Mouse (Mus musculus): ENCODE measurements around the gene Ofcc1. TPM values are rescaled to one million over a fixed set of nuclear protein-coding genes. Genes with fewer than 3 reads are reported as not detected.

The Ofcc1 gene
- total RNA-seq, 4 experiments from 2014 or later = not detected

GRCm38 (mm10) chr13:40243821-40244220 is 117.4 kb downstream of the Ofcc1 start:
- no peak for DNase-seq (ENCODE audit: low spot score in 2 of 2)

DNA sequence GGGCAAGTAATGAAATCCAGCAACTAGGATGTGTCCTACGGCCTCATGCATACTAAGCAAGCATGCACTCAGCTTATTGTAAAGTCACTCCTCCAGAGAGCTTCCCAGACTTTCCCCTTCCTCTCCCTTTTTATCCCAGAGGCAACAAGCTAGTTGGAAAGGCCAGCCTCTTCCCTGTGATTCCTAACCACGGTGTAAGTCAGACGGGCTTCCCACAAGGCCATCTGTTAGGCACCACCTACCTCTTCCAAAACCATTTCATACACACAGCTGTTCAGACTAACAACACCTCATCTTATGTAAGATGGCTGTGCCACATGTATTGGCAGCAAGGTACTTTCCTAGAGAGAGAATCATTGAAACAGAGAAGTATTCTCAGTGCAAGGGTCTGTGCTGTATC is 124.9 kb downstream of the Ofcc1 start:
- peak; percentile 5 to 19 for DNase-seq (ENCODE audit: low spot score in 2 of 2)

DNA sequence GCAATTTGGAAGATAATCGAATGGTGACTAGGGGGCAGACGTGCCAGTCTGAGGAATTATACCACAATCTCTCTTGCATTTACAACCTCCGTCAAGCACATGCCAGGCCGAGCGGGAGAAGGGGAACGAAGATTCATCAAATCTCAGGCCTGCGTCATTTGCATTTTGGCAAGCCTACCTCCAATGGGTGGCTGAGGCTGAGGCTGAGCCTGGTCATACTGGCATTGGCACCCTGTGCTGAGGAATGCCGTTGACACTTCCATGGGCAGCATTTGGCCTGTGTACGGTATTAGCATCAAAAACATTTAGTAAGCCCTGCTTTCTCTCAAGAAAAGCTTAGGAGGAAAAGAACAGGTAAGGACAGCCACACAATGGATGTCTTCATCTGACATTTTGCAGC is 152.9 kb downstream of the Ofcc1 start:
- DNase-seq (ENCODE audit: low spot score in 2 of 2) = no peak

GRCm38 (mm10) chr13:40181786-40182185 is 179.5 kb downstream of the Ofcc1 start:
- DNase-seq (ENCODE audit: low spot score in 2 of 2) = no peak

- DNase-seq (ENCODE audit: low spot score in 2 of 2) = no peak
These were observed 189.5 kb downstream of the Ofcc1 start for GRCm38 (mm10) chr13:40171775-40172174.

GRCm38 (mm10) chr13:40167871-40168270 is 193.4 kb downstream of the Ofcc1 start:
- DNase-seq (ENCODE audit: low spot score in 2 of 2) = no peak

- no peak for DNase-seq (ENCODE audit: low spot score in 2 of 2)
These were observed 205.8 kb downstream of the Ofcc1 start for GRCm38 (mm10) chr13:40155466-40155865.

DNA sequence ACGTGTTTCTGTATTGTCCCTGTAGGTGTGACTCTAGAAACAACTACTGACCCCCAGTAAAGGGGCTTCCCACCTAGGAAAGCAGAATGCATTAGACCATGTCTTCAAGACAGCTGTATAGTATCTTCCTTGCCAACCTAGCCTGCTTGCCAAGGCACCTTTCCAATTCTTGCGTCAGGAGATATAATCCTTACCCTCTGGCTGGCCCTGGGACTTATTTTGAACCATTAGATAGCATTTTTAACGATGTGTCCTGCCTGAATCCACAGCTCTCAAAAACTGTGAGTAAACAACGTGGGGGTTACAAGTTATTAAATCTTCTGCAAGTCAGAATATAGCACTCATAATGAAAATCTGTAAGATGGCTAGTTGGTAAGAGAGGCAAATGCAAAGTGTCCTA is 221.3 kb downstream of the Ofcc1 start:
- no peak for DNase-seq (ENCODE audit: low spot score in 2 of 2)

DNA sequence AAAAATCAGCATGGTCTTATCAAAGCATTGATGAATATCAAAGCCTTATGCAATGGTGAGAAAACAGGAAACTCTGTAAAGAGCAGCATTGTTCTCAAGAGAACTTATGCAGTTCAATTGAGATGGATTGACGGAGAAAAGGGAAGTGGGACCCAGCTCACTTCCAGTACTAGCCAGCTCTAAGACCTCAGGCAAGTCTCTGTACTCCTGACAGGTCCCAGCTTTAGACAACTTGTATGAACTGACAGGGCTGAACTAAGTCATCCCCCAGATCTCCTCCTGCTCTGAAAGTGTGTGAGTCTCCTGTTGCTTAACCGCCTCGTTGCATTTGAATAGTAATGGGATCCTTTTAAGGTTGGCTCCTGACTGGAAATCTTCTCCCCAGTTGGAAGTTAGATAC is 225.2 kb downstream of the Ofcc1 start:
- DNase-seq (ENCODE audit: low spot score in 2 of 2) = no peak

- no peak for DNase-seq (ENCODE audit: low spot score in 2 of 2)
These were observed 225.6 kb downstream of the Ofcc1 start for GRCm38 (mm10) chr13:40135670-40136069.

DNA sequence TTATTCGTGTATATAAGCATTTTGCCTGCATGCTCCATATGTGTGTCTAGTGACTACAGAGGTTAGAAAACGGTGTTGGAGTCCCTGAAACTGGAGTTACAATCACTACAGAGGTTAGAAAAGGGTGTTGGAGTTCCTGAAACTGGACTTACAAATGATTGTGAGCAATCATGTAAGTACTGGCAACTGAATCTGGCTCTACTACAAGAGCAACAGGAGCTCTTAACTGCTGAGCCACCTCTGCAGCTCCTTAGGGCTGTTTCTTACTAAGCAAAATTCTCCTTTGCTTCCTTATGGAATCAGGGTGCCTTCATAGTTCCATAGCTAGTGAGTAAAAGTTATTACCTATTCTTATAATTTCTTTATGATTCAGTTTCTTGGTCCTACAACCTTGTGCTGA is 237.4 kb downstream of the Ofcc1 start:
- DNase-seq (ENCODE audit: low spot score in 2 of 2) = no peak

DNA sequence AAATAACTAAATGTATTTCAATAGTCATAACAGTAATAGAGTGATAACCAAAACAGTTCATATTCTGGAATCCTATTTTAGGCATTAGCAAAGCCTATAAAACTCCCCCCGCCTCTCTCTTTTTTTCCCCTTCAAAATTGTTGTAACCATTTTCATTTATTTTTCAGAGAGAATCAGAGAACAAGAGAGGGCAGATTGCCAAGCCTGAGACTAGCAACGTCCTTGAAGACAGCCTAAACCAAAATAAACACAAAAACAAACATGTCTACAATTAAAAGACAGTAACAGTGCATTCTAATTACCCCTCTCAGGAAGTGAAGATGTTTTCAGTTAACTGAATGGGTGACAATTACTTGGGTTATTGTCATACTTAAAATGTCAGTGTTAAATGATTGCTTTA is 248.9 kb downstream of the Ofcc1 start:
- no peak for DNase-seq (ENCODE audit: low spot score in 2 of 2)

DNA sequence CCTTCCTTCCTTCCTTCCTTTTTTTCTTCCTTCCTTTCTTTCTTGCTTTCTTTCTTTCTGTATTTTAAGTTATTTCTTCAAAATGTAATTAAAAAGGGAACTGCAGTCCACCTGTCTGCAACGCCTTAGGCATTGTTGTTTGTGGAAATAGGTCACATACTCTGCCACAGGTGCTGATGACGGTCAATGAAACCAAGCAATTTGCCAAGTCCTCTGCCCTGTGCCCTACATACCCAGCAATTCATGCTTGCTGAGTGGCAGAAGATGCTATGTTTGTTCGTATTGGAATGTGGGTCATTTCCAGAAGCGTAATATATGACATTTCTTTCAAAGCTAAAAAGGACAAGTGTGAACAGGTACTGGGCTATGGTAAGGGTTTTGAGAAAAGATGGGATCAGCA is 285.0 kb downstream of the Ofcc1 start:
- DNase-seq (ENCODE audit: low spot score in 2 of 2) = no peak

DNA sequence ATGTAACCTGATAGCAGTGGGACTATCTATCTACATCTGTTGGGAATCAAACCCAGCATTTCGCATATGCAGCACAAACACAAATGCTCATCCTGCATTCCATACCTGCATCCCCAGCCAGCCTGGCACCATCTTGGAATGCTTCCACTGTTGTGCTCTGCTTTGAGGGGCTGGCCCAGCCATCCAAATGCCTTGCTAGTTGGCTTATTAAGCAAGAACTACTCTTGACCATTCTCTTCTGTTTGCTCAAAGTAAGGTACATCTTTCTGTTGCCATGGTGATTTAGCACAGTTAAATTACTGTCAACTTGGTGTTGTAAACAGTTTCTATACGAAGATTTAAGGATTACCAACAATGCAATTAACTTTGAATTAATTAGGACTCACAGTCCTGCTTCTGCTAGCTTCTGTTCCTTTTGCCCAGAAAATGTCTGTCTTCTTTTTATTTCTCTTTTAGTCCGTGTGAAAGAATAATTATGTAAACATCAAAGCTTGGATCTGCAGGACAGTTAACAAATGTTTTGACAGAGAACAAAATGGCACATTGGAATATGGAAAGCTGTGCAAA is 286.3 kb downstream of the Ofcc1 start:
- peak in 1 of 2 experiments; percentile 4 for DNase-seq (ENCODE audit: low spot score in 2 of 2)

- no peak for DNase-seq (ENCODE audit: low spot score in 2 of 2)
These were observed 291.2 kb downstream of the Ofcc1 start for GRCm38 (mm10) chr13:40070004-40070403.

- DNase-seq (ENCODE audit: low spot score in 2 of 2) = no peak
These were observed 300.0 kb downstream of the Ofcc1 start for GRCm38 (mm10) chr13:40061281-40061680.

- no peak for DNase-seq (ENCODE audit: low spot score in 2 of 2)
These were observed 323.4 kb downstream of the Ofcc1 start for GRCm38 (mm10) chr13:40037881-40038280.

DNA sequence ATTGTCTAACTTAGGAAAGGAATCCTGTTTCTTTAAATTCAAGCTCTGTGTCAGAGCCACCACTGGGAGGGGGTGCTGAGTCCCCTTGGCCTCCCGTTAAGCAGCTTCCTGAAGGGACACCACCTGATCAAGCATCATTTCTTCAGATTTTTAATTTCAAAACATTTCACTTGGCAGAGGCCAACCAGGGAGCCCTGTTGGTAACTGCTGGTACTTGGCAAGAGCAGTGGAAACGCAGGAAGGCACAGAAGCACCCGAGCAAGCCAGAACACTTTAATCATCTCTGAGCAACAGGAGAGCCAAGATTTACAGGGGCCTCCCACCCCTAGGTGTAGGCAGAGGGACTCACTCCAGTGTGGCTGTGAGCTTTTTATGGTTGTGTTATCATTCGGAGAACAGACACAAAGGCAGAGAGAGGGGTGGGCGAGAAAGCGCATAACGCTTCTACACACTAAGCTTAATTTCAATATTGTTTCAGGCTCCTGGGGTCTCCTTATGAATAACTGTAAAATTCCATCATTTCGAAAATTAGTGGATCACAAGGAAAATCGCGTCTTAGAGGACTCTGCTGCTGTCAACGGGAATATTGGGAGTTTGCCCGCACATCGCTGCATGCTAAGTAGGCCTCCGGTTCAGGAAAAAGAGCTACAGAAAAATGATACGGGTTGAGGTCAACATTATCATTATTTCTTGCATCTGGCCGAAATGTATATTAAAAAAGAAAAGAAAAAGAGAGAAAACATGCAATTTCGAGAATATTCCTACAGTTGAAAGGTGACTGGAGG is 324.1 kb downstream of the Ofcc1 start:
- DNase-seq (ENCODE audit: low spot score in 2 of 2) = peak; percentile 19 to 46

GRCm38 (mm10) chr13:40029426-40029825 is 331.8 kb downstream of the Ofcc1 start:
- no peak for DNase-seq (ENCODE audit: low spot score in 2 of 2)

- no peak for DNase-seq (ENCODE audit: low spot score in 2 of 2)
These were observed 332.4 kb downstream of the Ofcc1 start for GRCm38 (mm10) chr13:40028827-40029226.

GRCm38 (mm10) chr13:40025816-40026215 is 335.4 kb downstream of the Ofcc1 start:
- DNase-seq (ENCODE audit: low spot score in 2 of 2) = no peak

- no peak for DNase-seq (ENCODE audit: low spot score in 2 of 2)
These were observed 338.0 kb downstream of the Ofcc1 start for GRCm38 (mm10) chr13:40023201-40023777.

DNA sequence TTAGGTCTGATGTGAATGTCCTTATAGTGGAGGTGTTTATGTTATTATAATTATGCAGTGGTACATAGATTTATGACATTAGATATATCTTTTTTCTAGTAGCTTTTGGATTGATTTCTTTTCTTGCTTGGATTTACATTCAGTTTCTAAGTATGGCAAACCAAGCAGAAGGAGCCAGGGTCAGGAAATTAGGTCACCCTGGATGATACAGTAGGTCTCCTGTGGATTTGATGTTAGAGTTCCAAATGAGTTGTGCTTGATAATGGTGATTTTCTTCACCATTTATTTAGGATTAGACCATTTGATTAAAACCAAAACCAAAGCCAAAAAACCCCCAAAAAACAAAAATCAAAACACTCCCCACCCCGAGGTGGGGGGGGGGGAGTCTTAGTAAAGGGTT is 338.6 kb downstream of the Ofcc1 start:
- no peak for DNase-seq (ENCODE audit: low spot score in 2 of 2)
